Mouse (Mus musculus): ENCODE data around the gene Creb3l2.

The Creb3l2 gene

DNA sequence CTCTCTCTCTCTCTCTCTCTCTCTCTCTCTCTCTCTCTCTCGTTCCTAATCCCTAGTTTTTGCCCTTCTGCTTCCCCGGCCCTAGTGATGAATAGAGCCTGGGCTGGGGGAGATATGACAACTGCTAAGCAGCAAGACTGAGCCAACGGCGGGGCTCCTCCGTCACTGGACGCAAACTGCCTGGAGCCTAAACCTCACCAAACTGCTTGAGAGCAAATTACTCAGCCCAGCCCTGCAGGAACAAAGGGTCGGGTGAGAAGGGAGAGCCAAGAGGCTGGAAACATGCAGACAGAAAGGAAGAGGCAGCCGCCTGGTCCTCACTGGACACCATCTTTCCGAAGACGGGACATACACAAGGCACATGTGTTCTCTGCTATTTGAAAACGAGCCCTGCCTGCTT, 76.8 kb downstream of the Creb3l2 start:
- no peak for DNase-seq

DNA sequence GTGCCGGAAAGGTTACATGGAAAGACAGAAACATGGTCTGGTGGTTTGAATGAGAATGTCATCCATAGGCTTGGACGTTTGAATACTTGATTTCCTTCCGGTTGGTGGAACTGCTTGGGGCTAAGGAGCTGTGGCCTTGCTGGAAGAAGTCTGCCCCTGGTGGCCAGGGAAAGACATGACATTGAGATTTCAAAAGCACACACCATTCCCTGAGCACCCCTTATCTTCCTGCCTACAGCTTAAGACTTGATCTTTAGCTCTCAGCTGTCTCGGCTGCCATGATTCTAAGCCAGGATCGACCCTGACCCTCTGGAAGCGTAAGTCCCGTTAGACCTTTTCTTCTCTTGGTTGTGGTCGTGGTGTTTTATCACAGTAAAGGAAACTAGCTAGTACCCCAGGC, 77.6 kb downstream of the Creb3l2 start:
- DNase-seq: no peak

DNA sequence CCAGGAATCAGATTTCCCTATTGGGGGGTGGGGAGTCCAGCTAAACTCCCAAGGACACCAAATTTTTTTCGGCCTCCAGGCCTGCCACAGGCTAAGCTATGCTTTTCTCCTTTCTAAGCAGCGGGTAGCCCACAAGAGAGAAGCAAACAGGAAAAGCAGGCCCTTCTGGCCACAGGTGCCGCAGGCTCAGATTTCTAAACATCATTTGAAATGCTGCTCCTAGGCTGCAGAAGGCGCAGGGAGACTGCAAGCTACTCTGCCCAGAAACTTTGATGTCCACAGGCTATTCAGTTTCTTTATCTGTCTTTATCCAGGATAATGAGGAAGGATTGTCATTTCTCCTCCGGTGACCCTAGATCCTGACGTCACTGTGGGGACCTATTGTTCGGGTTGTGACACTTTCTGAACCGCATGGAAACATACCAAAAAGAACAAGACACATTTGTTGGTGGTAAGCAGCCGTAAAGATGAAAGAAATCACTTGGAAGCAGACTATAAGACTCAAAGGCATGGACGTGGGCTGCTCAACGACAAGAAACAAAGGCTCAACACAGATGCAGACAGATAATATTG, 81.0 kb downstream of the Creb3l2 start:
- DNase-seq: no peak

DNA sequence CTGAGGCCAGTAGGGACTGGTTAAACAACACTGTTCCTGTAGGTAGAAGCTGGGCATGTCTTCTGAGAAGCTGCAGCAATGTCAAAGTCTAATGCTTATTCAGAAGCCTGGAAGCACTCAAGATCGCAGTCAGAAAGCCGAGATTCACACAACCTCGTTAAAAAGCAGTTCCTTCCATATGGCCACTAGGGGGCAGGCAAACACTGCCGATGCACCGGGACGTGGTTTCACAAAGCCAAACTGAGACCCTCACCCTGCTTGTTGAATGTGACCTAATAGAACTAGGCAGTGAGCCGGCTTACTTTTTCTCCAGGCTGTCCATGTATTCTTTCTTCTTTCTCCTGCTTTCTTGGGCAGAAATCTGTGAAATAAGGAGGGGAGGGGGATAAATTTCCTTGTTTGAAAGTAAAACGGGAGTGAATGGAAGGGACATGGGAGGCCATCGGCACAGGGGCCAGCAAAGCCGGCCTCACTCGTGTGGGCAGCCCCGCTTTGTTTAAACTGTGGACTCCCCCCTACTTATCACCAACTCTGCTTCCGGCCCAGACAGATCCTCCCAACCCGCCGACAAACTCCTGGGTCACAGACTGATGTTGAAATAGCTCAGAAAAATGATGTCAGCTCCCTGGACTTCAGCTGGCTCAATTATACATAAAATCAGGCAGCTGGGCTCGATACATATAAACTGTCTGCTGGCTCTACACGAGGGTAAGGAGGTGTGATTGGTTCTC, 87.3 kb downstream of the Creb3l2 start:
- DNase-seq: peak; percentile 49

DNA sequence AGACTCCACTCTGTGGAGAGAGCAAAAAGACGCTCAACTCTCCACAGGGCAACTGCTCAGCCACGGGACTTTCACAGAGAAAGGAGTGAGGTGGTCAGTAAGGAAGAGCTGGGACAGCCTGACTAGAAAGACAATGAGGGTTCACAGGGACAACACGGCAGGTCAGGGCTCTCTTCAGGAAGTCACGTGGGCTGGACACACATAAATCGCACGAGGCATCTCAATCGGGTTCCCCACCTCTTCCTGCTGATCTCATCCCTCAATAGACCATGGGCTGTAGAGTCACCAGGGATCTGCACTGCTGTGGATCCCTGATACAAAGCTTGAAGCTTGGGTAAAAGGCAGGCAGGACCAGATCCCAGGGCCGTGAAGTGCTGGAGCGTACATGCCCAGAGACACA, 88.3 kb downstream of the Creb3l2 start:
- no peak for DNase-seq

DNA sequence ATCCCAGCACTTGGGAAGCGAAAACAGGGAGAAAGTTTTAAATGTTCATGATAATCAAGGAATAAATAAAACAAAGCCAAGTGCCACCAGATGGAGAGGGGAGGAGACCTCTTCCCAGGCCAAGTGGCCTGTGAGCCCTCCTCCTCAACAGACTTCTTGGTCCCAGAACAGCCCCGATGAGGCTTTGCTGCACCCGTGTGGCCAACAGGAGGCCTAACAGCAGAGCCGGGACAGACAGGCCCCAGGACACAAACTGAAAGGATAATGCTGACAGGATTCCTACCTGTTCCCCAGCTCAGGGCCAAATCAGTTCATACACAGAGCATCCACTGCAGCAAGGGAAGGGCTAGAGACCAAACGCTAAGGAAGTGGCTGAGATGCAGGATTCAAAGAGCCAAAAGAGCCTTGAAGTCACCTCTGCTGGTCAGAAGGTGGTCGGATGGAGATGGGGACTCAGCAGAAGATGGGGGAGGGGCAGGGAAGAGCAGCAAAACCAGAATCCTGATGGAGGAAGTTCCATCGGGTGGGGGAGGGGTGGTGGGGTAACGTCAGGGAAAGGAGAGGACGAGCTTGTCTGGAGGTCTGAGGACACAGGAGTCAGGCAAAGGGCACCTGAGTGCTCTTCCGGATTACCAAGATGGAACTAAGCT, 90.1 kb downstream of the Creb3l2 start:
- peak; percentile 59 for DNase-seq

DNA sequence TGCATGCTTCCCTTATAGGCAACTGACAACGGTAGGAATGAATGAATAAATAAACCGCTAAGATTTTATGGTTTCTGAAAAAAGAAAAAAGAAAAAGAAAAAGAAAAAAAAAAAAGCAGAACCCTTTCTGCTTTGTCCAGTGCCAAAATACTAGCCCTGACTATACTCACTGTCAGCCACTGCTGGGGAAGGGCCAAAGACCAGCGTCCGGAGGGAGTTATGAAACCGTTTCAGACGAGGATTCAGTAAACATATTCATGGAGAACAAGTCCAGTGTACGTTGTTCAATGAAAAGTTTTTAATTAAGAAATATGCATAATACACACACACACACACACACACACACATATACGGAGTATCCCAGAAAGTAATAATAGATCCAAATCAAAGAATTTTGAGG, 91.6 kb downstream of the Creb3l2 start:
- no peak for DNase-seq

DNA sequence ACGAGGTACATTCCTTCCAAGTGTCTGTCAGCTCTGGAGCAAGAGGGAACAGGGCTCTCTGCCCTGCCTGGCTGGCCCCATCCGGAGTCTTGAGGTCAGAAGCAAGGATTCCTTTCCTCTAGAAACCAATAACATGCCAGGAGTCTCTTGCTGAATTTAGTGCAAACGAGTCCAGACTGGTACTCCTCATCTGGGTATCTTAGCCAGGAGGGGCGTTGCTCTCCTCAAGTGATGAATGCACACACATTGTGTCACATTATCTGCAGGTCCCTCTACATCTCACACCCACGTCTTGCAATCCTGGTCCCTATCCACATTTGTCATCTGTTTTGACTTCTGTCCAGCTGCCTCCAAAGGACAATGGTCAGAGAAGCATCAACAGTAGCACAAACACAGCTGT, 94.3 kb downstream of the Creb3l2 start:
- no peak for DNase-seq

DNA sequence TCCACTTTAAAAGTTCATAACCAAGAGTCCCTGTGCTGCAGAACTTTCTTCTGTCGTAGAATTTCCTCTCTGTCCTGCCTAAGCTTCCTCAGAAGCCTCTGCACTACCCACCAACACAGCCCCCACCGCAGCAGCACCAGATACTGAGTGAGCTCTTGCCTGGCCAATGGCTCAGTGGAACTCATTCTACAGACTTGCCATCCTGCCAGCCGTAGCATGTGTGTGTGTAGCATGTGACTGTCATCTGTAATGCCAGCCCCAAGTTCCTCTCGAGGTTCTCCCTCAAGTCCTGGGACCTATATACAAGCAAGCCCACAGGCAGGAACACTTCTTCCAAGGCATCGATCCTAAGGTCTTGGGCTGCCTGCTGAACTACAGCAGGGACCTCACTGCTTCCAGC, 103.9 kb downstream of the Creb3l2 start:
- no peak for DNase-seq

DNA sequence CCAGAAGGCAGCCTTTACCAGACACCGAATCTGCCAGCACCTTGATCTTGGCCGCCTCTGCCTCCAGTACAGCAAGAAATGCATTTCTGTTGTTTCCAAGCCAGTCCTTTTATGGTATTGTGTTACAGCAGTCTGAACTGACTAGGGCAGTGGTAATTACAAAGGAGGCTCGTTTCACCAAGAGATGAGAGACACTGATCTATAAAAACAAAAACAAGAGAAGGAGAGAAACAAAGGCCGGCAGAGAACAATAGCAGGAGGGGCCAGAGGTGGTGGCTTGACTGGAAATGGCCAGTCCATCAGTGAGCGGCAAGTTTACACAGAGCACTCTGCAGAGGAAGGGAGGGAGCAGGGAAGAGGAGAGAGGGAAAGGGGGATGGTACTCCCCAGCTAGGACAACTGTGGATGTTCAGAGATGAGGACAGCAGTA, 105.1 kb downstream of the Creb3l2 start:
- DNase-seq: no peak

DNA sequence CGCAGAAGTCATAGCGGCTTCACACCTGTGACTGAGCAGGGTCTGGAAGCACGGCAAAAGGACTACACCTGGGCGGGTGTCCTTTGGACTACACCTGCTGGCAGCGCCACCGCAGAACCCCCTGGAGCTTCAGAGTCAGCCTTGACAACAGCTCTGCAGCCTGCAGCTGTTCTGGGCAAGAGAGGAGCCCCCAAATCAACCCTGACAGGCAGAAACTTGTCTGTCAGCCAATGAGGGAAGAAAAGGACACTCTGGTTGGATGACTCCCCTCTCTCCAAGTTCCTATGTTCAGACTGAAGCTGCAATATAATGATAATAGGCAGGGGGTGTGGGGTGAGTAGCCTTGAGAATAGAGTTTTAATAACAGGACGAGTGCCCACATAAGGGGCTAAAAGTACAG, 105.6 kb downstream of the Creb3l2 start:
- DNase-seq: no peak

DNA sequence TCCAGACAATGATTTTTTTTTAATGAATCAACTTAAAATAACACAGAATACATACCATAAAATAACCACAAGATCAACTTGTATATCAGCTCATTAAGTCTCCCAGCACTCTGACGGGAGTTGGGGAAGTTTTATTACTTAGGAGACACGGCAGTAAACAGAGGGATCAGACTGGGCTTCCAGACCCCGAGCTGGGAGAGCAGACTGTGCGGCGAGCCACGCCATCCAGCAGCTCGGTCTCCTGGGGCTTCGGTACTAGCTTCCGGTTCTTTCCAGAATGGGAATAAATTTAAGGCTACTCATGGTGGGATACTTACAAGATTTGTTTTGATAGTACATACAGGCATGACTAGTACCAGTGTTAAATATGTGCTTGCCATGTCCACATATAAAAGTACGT, 109.1 kb downstream of the Creb3l2 start:
- no peak for DNase-seq

DNA sequence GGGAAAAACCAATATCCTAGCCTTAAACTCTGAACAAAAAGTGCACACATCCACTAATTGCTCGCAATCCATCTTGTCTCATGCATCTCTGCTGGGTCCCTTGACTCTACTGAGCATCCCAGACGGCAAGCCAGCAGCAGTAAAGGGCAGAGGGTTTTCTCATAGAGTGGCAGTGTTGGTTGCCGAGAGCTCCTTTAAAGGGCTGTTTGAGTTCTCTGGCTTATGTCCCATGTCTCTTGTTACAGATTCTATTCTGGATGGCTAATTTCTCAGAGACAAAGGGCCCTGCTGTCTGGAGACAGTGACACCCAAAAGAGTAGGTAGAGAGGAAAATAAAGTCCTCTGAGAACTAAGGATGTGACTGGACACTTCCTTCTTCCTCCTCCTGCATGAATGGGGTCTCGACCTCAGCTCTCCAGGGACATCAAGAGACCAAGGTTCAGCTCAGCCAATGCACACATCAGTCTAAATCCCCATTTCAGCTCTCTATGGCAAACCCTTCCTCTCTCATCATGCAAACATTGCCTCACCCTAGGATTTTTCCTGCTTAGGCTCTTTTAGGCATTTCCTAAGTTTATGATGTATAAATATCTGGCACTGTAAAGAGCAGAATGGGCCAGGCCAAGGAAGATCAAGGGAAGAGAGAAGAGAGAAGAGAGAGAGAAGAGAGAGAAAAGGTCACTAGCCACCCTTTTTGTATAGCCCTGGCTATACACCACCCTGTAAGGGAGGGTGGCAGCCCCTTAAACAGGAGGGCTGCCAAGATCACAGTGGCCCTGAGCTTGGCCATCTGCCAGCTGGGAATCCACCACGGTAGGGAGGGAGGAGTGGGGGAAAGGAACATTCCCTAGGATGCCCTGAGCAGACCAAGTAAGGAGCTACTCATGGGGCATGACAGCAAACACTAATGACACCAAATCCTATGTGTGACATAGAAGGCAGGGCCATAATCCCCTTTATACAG, 111.8 kb downstream of the Creb3l2 start:
- DNase-seq: no peak

DNA sequence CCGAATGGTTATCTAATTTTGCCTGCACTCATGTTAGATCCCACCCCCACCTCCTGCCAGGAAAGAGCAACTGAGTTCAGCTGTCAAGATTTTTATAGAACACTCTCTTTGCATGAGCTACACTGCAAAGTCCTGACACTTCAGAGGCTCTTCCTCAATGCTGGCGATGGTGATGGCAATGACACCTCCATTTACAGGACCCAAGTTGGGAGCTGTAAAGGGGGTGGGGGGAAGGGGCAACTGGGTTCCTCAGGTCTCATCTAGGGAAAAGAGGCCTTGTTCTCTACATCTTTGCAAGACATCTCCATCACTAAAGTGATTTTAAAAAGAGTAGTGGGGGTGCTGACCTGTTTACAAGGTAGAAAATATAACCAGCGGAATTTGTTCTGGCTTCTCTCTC, 112.6 kb downstream of the Creb3l2 start:
- no peak for DNase-seq

DNA sequence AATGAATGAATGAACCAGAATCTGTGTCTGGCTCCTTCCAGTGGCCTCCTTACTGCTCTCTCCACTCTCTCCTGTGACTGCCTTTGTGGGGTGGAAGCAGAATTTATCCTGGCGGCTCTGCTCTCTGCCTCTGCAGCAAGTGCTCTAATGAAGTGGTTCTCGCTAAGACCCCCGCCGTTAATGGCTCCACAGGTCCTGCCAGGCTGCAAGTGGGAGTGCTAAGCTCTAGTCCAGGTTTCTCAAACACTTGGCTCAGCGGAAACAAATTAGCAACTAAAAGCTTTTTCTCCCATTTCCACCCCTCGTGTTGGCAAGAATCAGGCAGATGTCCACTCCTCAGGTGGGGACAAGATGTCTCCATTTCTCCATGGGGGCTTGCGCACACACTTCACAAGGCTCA, 113.3 kb downstream of the Creb3l2 start:
- DNase-seq: no peak

DNA sequence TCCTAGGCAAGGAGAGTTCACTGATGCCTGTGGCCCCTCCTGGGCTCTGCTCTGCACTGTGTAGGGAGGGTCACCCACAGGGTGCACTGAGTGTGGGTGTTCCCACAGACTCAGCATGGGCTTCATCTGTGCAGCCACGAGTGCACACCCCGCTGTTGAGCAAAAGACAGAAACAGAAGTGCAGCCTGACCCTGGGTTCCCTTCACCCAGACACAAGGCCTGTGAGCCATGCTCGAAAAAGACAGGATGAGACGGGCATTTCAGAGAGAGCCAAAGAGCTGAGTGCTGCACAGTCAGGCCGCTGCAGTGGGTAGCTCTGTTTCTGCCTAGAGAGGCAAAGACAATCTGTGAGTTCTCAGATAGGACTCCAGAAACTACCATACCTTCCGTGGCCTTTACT, 114.4 kb downstream of the Creb3l2 start:
- DNase-seq: no peak

DNA sequence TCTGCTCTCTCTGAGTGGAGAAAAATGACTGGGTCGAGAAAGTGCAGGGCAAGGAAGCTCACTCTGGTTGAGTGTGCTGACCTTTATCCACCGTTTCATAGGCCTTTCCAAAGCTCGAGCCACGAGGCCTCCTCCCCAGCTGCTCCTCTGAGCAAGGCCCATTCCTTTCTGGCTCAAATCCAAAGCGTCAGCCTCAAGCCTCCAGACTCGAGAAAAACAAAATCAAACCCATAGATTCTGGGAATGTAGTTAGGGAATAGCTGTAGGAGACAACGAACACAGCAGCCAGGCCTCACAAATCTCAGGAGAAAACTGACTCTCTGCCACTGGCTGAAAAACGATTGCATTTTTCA, 115.4 kb downstream of the Creb3l2 start:
- DNase-seq: no peak

DNA sequence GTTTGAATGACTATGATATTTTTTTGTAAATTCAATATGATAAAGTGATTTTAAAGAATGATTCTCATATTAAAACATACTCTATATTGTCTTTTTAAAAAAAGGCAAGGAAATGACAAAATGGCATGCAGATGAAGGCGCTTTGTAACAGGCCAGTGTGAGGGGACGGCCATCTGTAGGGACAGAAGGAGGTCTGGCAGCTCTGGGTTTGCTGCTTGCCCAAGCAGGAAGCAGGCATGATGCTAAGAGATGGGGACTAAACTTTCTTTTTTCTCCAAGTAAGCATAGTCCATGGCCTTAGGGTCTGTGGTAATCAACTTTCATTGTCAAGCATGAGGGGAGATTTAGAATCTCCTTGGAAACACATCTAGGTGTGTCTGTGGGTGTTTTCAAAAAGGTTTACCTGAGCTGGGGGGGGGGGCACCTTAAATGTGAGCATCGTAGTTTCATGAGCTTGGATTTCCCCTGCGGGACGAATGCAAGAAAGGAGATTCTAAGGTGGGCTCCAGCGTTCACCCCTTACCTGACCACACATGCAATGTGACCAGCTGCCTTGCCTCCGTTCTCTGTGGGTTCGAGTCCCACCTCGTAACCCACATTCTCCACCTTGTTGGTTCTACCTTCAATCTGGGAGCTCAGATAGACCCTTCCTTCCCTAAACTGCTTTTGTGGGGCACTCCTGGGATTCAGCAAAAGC, 115.9 kb downstream of the Creb3l2 start:
- no peak for DNase-seq

DNA sequence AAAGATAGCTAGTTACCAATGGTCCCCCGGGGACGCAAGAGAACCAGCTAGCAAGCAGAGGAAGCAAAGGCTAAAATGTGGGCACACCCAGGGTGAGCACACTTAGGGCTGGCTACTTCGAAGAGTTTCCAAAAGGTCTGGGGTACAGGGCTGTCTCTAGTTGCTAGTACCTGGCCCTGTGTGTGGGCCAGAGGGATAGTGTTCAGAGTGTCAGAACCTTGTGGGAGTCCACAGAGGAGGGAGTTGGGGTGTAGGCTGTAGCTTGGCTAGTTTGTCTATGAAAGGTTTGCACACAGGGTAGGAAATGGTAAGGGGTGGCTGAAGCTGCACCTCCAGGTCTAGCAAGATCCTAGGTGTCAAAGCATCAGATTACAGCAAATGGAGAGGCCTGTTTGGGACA, 116.9 kb downstream of the Creb3l2 start:
- DNase-seq: no peak

DNA sequence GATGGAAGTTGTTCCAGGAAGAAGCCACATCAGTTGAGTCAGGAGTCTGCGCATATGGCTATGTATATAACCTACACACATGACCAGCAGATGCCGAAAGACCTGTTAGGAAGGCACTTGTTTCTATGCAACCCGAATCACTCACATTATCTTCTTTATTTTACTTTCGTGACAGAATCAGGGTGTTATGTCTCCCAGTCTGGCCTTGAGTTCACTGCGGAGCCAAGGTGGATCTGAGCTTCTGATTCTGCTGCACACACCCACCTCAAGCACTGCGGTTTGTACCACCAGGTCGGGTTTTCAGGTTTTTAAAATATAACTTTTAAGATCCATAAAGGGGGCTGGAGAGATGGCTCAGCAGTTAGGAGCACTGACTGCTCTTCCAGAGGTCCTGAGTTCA, 119.3 kb downstream of the Creb3l2 start:
- DNase-seq: no peak

DNA sequence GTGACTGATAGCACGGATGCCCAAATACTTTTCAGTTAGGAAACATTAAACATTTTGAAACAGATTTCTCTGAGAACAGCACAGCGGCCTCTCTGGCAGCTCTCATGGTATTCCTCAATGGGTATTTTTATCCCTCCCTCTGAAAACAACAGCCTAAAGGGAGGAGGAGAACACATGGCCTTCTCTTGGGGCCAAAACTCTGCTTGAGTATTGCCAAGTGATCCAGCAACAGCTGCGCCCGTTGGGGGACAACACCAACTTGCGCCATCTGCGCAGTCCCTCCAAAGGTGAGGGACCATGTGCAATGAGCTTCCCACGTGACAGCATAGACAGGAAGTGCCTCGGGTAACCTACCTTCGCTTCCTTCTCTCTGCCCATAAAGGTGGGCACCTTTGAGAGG, 119.9 kb downstream of the Creb3l2 start:
- DNase-seq: no peak

DNA sequence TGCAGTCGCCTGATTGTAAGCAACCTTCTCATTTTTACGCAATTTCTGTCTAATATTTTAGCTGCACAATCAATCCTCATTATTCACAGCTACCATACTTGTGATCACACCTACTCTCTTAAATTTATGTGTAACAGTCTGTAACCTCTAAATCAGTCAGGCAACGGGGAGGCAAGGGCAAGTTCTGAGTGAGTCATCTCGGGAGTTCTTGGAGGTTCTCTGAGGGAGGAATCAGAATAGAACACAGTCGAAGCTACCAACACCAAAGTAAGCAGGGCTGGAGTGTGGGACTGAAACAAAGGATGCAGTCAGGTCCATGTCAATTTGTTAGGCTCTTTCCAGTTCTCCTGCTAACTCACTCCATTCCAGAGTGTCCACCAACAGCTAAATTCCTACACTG, 124.0 kb downstream of the Creb3l2 start:
- DNase-seq: no peak

DNA sequence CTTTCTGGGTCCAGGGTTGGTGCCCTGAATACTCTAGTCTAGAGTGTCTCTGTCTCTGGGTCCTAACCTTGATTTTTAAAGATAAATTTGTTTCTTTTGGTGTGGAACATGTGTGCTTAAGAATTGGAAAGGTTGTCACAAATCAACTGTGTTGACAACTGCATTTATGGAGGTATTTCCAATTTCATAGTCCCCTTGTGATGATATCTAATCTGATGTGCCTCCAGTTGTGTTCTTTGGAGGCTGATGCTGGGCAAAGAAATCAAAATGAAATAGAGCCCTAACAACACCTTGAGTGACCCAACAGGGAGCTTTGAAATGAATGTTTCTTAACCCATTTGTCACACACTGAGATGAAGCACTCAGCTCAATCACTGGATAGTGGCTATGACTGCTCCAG, 126.5 kb downstream of the Creb3l2 start:
- no peak for DNase-seq
